Mouse (Mus musculus) cerebellum, adult 11-12 months (tissue): ENCODE data around the gene Vmn1r155.
"Not testable (repeated sequence)": the region's sequence is repeated elsewhere in the genome, so short reads cannot be mapped to it uniquely, and the experiment has no call there.

Experiments
- DNase-seq: peaks from one replicate; pipeline ENCODE4 v3.0.0; 2022

Gene Vmn1r155

GRCm38 (mm10) chr7:22657718-22658117, at the start of gene Vmn1r155:
Gene Vmn1r155 (plus strand): TSS chr7:22658018.
- DNase-seq, result not testable (repeated sequence)

- DNase-seq, result not testable (repeated sequence)
Measured at GRCm38 (mm10) chr7:22692217-22692616, 34.4 kb downstream of the Vmn1r155 start, which contains the start of gene Gm8693. Gene Gm8693 (minus strand): TSS chr7:22692317.
